Mouse (Mus musculus) embryo, embryonic 10 days (tissue): ENCODE measurements around the gene Nuak1.

Experiments used
- DNase-seq: peaks from one replicate; pipeline ENCODE4 v3.0.0-alpha.2; 2015; ENCODE audit warnings: low spot score

Gene Nuak1

GRCm38 (mm10) chr10:84381276-84381798 lies 59.1 kb downstream of the Nuak1 start:
- DNase-seq = no peak

DNA sequence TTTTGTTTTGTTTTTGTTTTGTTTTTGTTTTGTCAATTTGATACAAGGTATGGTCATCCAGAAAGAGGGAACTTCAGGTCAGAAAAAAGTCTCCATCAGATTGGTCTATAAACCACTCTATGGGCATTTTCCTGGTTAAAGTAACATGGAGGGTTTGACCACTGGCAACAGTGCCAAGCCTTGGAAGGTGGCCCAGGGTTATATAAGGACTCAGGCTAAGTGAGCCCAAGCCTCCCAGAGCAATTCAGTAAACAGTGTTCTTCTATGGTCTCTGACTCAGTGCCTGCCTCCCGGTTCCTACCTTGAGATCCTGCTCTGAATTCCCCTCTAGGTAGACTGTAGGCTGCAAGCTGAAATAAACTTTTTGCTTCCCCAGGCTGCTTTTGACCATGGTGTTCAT lies 61.0 kb downstream of the Nuak1 start:
- no peak for DNase-seq

DNA sequence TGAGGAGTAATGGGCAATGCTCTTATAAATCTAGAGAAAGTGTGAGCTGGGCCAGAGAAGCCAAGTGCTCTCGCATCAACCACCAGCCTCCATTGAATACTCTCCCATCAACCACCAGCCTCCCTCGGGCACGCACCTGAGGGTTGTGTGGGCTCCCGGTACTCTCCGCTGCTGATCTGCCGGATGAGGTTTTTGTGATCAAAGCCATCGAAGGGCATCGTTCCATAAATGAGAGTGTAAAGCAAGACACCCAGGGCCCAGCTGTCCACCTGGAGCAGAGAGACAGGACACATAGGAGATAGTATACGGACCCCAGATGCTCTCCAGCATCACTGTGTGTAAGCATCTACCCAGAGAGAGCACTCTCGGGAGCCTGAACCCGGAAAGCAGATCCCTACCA lies 62.4 kb downstream of the Nuak1 start:
- no peak for DNase-seq

- DNase-seq = no peak
Measured at GRCm38 (mm10) chr10:84376346-84376745, 64.1 kb downstream of the Nuak1 start.

DNA sequence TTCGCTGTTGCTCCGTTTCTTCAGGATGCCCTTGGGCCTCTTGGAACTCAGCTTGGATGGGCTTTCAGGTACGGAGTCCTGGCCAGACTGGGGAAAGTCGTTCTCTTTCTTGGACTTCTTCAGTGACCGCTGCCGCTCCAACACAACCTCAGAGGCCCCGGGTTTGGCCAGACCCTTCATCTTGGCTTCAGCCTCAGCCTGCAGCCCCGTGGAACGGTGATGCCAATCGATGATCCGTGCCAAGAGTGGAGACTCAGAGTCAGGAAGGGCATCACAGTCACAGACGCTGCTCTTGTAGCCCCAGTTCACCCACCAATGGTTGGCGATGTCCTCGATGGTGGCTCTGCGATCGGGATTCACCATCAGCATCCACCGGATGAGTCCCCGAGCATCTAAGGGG lies 65.4 kb downstream of the Nuak1 start:
- DNase-seq = no peak

DNA sequence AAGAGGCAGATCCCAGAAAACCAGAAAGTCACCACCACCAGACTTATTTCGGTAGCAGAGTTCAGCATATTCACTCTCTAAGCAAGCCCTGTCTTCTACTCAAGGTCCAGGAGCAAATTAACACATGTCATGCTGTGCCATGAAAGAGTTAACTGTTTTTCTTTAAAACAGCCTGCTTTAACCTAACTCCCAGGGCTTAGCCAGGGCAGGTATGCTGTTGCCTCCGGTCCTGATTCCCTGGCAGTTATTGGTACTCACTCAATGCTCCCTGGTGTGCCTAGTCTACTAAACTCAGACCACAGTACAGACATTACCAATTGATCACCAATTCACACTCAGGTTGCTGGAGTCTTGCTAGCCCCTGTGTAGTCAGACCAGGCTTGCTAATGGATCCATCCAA lies 66.9 kb downstream of the Nuak1 start:
- no peak for DNase-seq

GRCm38 (mm10) chr10:84372161-84373095 lies 68.0 kb downstream of the Nuak1 start:
- DNase-seq = peak; percentile 21

GRCm38 (mm10) chr10:84371681-84372160 lies 68.7 kb downstream of the Nuak1 start:
- DNase-seq = no peak

DNA sequence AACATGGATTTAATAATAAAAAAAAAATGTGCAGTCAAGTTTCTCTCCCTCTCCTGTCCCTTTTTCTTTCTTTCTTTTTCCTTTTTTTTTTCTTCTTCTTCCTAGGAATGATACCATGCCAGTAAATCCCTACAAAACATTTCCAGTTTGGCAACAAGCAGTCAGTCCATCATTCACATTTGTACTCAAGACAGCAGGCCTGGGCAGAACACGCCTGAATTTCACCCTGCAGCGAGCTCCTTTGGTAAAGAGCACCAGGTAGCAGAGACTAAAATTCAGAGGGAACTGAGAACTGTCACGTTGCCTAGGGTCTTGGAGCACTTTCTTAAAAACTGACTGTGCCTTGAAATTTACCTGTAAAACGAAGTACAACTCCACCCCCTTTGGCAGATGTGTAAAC lies 69.2 kb downstream of the Nuak1 start:
- DNase-seq = no peak

DNA sequence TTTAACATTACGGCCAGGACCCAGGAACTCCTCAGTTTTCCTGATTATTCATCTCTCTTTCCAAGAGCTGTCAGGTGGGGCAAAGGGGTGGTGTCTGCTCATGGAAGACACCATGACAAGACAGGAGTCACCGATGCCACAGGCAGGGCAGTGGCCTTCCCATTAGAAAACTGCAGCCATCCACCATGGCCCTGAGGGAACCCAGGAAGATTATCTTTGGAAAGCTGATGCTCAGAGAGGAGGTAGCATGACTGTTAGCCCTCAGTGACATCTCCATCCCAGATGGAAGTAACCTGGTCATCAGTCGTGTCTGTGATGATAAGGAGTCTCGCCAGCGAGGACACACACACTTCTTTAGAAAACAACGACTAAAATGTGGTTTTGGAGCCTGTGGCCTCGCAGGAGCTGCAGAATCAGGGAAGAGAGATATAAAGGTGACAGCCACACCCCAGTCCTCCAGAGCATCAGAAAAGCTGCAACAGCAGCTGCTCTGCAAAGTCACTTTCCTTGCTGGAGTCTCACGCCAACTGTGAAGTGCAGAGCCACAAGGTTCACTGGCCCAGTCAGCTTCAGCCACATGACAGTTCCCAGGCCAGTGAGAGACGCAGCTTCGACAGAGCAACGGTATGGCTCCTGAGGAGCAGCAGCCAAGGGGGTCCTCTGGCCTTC lies 70.6 kb downstream of the Nuak1 start:
- DNase-seq = no peak

GRCm38 (mm10) chr10:84368185-84368584 lies 72.2 kb downstream of the Nuak1 start:
- DNase-seq = no peak

DNA sequence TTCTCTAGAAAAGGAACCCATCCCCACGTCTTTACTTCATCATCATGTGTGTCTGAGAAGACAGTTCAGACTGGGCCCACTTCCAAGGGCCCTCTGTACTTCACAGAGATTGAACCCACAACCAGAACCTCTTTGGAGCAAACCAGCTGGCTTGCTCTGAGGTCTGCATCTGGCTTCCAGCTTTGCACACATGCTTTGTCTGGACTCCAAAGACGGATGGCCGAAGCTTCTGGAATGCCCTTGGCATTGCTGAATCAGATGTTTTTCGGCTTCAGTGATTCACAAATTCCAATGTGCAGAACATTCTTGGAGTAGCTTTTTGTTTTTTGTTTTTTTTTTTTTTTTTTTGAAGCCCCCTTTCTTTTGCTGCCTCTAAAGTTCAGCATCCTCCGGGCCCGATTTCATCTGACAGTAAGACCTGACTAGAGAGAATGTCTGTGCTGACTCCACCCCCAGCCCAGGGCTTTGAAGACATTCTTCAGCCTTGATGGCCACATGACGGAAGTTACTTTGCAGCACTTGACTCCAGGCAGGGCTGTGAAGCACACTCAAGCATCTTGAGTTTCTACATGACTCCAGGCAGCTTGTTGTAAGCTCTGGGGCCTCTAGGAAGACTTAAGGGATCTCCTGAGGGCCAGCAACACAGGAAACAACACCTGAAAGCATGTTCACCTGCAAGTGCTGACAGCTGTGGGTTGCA lies 75.1 kb downstream of the Nuak1 start:
- no peak for DNase-seq

DNA sequence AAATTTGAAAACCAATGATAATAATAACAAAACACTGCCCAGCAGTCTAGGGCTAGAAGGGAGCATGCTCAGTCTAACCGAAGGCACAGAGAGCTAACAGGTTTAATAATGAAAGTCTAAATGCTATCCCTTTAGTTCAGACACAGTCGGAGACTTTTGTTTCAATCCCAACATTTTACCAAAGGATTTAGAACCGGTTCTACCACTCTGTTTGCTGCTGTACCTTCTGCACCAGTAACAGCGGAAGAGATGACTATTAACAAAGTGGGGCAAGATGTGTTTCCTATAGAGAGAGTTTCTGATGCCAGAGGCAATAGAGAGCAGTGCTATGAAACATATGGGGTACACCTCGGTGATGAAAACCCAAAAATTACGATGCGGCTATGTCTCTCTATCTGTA lies 76.6 kb downstream of the Nuak1 start:
- no peak for DNase-seq

GRCm38 (mm10) chr10:84360953-84361352 lies 79.4 kb downstream of the Nuak1 start:
- DNase-seq = no peak

DNA sequence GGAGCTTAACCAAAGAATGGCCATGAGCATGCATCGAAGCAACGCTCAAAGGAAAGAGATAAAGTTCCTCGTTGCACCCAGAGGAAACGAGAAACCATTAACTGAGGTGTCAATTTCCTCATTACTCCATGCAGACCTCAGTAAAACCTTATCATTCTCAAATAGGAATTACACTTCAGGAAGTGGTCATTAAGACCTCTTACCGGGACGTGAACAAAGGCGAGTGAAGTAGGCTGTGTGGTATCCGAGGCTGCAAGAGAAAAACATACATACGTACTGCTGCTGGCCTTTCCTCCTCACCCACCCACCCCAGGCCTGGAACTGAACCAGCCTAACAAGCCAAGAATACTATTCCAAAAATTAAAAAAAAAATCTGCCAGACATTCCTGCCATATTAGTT lies 80.0 kb downstream of the Nuak1 start:
- DNase-seq = no peak

GRCm38 (mm10) chr10:84358738-84359120 lies 81.7 kb downstream of the Nuak1 start:
- no peak for DNase-seq

GRCm38 (mm10) chr10:84357997-84358737 lies 82.2 kb downstream of the Nuak1 start:
- DNase-seq = no peak

DNA sequence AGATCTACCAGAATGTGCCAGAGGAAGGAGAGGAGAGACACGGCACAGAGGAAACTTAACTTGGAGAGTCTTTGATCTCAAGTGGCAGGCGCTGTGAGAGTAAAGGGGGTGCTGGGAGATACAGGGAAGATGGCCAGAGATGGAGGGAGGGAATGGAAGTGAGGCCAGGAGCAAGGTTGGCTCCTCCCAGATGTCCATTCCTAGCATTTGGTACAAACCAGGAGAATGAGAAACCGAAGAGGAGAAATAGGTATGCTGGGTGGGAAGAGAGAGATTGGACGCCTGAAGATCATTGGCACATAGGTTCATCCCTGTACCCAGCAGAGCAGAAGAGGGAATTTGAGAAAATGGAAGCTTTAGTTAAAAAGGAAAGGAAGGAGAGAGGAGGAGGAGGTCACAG lies 82.8 kb downstream of the Nuak1 start:
- DNase-seq = no peak

GRCm38 (mm10) chr10:84354323-84354722 lies 86.1 kb downstream of the Nuak1 start:
- no peak for DNase-seq

DNA sequence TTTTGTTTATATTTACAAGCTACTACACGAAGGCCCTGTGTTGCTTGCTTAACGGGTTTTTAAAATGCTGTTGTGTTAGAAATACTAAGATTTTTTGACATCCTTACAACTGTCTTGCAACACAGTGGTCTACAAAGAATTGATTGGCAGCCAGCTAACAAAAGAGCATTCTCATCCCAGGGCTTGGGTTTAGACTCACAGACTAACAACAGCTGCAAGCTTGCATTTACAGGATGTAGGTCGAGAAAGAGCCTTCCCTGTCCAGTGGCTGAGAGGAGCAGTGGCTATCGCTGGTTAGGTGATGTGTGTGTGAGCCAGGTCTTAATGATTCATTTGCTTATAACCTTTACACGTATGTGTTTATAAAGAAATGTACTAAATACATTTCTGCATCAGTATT lies 94.7 kb downstream of the Nuak1 start:
- DNase-seq = no peak

- DNase-seq = no peak
Measured at GRCm38 (mm10) chr10:84343536-84343935, 96.9 kb downstream of the Nuak1 start.

- DNase-seq = no peak
Measured at GRCm38 (mm10) chr10:84339456-84339855, 100.9 kb downstream of the Nuak1 start.
